Mouse (Mus musculus) layer of hippocampus, adult 2 months (tissue): ENCODE results near the gene Gm11084. TPM values are rescaled to one million over a fixed set of nuclear protein-coding genes. Genes with fewer than 3 reads are reported as not detected.
"Not testable (repeated sequence)": the region's sequence is repeated elsewhere in the genome, so short reads cannot be mapped to it uniquely, and the experiment has no call there.

Experiments
- DNase-seq, 2 experiments: peaks; one replicate each; pipeline ENCODE4 v3.0.0; 2022; ENCODE audit warnings: low spot score in 2 of 2
- H3K27ac ChIP-seq: fragments of 200-600 bp; 2 replicates; pipeline ENCODE4 v1.8.1; 2022
- H3K4me3 ChIP-seq: fragments of 200-600 bp; 2 replicates; pipeline ENCODE4 v1.8.1; 2022; ENCODE audit warnings: mild to moderate bottlenecking
- CTCF ChIP-seq: fragments of 200-600 bp; conservative IDR thresholded peaks from 2 replicates; pipeline ENCODE4 v1.8.1; 2022; ENCODE audit warnings: antibody characterized with exemption, mild to moderate bottlenecking, moderate library complexity
- total RNA-seq, 2 experiments: library from RNA; stranded (reverse); gene quantifications; 2 replicates each; pipeline ENCODE4 v1.2.3; 2021

Gene Gm11084
- total RNA-seq, 2 experiments from 2014 or later, result not detected

DNA sequence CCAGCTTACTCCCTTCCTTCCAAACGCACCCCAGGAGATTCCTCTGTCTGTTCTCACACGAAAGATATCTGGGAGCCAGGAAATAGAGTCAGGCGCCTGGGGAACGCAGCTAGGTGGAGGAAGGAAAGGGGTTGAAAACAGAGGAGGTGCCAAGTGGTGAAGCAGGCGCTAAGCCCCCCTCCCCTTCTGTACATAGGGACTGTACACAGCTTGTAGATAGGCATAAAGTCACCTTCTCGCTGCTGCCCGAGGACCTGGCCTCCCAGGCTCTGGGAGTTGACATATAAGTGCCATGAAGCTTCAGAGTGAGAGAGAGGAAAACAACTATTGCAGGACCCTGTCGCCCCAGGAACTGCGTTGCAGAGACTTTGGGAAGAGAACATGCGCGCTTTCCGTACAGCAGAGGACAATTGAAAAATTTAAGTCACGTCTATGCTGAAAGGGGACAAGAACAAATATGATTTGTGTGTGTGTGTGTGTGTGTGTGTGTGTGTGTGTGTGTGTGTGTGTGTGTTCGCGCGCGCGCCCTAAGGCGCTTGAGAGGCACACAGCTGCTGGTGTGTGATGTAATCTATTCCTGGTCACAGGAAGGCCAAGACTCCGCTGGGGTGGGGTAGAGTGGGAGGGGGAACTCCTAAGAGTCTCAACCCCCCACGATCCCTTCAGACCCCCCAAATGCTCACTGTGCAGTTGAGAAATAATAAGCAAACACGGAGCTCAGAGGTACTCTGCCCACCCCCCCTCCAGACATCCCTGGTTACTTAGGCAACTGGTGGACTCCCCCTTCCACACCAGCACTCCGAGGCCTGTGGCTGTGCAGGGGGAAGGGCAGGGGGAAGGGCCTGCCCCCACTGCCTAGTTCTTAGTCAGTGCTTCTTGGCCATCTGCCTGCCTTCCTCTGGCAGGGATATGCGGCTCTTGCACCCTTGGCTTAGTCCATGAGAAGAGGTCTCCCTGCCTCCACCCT, 17.5 kb upstream of the Gm11084 start:
- TF ChIP-seq CTCF, result no peak
- DNase-seq, result no peak
- Histone ChIP-seq H3K4me3 (peak overlapping the region; percentile 39), H3K27ac (peak overlapping the region; percentile 86)

GRCm38 (mm10) chr2:73003049-73003448, 16.5 kb upstream of the Gm11084 start:
- DNase-seq, result no peak
- H3K4me3 ChIP-seq, result peak overlapping the region; percentile 25; the same call in 1 of the 2 replicates
- peak overlapping the region; percentile 86 for H3K27ac ChIP-seq
- TF ChIP-seq CTCF, result no peak

GRCm38 (mm10) chr2:73002451-73002850, 15.9 kb upstream of the Gm11084 start:
- DNase-seq, result no peak
- no peak overlapping the region for H3K4me3 ChIP-seq
- H3K27ac ChIP-seq, result no peak overlapping the region; the same call in 1 of the 2 replicates
- TF ChIP-seq CTCF, result no peak

GRCm38 (mm10) chr2:73001994-73002393, 15.5 kb upstream of the Gm11084 start:
- no peak for DNase-seq

DNA sequence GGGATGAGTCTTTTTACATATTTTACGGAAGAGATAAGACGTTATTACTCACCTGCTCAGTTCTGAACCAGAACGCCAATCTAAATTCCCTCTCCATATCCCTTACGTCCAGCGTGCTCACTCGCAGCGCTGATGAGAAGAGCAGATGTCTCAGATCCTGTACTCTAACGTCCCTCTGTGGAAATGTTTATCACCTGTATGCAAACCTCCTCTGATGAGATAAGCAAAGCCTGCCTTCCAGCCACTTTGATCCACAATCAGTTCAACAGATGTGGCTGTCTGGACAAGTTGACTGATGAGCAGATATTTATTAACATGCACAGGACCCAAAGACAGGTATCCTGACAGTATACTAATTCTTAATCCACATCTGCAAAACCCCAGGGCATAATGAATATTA, 13.7 kb upstream of the Gm11084 start:
- TF ChIP-seq CTCF, result no peak
- DNase-seq, result no peak
- Histone ChIP-seq H3K4me3 (no peak overlapping the region), H3K27ac (no peak overlapping the region)

More at GRCm38 (mm10) chr2:73001994-73002393, 15.5 kb upstream of the Gm11084 start:
- H3K4me3 ChIP-seq, result no peak overlapping the region
- H3K27ac ChIP-seq, result no peak overlapping the region
- TF ChIP-seq CTCF, result no peak

- DNase-seq, result no peak
- no peak overlapping the region for H3K4me3 ChIP-seq
- TF ChIP-seq CTCF, result no peak
- H3K27ac ChIP-seq, result no peak overlapping the region
Measured at GRCm38 (mm10) chr2:72997586-72997985, 11.1 kb upstream of the Gm11084 start.

- H3K27ac ChIP-seq, result peak overlapping the region; percentile 60; the same call in 1 of the 2 replicates
- DNase-seq, result no peak
- no peak for TF ChIP-seq CTCF
- no peak overlapping the region for H3K4me3 ChIP-seq
Measured at GRCm38 (mm10) chr2:72996808-72997378, 10.4 kb upstream of the Gm11084 start.

DNA sequence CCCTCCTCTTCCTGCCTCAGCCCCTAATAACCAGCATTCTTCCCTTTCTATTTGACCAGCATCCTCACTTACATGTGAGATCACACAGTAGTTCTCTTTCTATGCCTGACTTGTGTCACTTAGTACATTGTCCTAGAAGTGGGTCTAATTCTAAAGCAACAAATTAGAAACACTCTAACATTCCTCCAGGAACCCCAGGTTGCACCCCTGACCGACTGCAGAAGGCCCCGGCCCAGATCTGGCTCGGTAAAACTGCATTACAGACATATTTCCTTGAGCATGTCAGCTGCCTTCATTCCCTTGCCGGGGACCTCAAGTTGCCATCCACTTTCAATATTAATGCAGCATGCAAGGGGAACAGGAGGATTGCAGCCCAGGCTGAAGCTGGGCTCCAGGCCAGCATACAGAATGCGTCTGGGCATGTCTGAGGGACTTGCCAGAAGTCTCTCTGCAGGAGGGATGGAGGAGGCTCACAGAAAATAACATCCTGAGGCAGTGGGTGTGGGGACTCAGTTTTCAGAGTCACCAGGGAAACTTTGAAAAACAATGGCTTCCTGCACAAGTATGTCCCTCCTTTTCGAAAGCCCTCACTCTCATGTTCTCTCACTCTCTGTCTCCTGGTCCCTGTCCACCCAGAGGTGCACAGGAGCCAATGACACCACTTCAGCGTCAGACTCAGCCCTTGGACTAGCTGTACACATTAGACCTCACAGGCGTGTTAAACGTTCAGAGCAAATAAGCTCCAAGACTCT, 9.0 kb upstream of the Gm11084 start:
- peak; percentile 54 to 78 for DNase-seq
- H3K4me3 ChIP-seq, result no peak overlapping the region
- peak overlapping the region; percentile 60 for H3K27ac ChIP-seq
- TF ChIP-seq CTCF, result no peak

GRCm38 (mm10) chr2:72994165-72994564, 7.6 kb upstream of the Gm11084 start:
- no peak overlapping the region for H3K4me3 ChIP-seq
- no peak for TF ChIP-seq CTCF
- H3K27ac ChIP-seq, result no peak overlapping the region
- no peak for DNase-seq

GRCm38 (mm10) chr2:72992497-72992896, 6.0 kb upstream of the Gm11084 start:
- H3K4me3 ChIP-seq, result no peak overlapping the region
- no peak for DNase-seq
- no peak for TF ChIP-seq CTCF
- H3K27ac ChIP-seq, result no peak overlapping the region

DNA sequence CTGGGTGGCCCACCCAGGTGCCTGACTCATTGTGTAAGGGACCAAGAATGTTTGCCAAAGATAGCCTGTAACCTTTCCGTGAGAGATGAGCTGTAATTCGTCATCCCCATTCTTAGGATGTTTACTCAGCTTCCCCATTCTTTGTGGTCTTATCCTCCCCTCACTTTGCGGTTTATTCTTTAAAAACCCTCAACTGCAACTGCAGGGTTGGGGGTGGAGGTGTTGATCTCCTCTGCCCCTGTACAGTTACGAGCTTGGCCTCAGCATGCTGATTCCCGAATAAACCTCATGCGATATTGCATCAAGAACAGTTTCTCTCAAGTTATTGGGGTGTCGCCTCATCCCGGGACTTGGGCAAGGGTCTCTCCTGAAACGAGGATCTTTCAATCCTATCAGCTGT, 2.4 kb upstream of the Gm11084 start:
- DNase-seq, H3K27ac ChIP-seq, H3K4me3 ChIP-seq: not testable (repeated sequence)

- DNase-seq, result no peak
- H3K4me3 ChIP-seq, result no peak overlapping the region
- no peak overlapping the region for H3K27ac ChIP-seq
- no peak for TF ChIP-seq CTCF
Measured at GRCm38 (mm10) chr2:72985516-72985915, 1.0 kb downstream of the Gm11084 start.

DNA sequence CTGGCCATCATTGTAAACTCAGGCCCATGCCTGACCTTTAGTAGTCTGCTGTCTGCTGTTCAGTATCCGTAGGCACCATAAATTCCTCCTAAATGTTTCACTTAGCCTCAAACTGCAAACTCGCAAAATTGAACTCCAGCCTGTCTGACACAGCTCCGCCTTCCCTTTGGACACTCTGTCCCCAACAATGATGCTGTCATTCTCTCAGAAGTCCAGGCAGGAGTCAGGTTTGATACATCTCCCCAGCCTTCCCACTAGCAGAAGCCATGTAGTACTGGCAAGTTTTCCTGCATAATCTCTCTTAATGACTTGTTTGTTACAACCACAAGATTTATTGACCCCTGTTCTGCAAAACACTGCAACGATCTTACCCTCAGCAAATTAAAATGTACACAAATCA, 1.7 kb downstream of the Gm11084 start:
- no peak for TF ChIP-seq CTCF
- no peak overlapping the region for H3K27ac ChIP-seq
- no peak for DNase-seq
- H3K4me3 ChIP-seq, result no peak overlapping the region
